In genomic region chr4:155562725-155563399, GRCm38 (mm10) we compare ENCODE assay signal across 8 mouse cellular contexts. TPM values are rescaled to one million over a fixed set of nuclear protein-coding genes. Genes with fewer than 3 reads are reported as not detected.
DNase-seq lines count a peak whose midpoint lies in the region; ATAC-seq and TF ChIP-seq lines count a peak whose summit lies in the region.

No protein-coding gene starts in this region.

- in situ Hi-C loops in CH12.LX (cut with MboI; ENCODE audit: low pct_ligation_motif_present, low pct_unique_long_range_greater_than_20kb, low sequenced_read_pairs), result loop anchor here (10.0 kb wide), 1 partner anchor 48 kb away; no protein-coding TSS in a partner anchor

- no peak for TF ChIP-seq POLR2A in CH12.LX (IDR thresholded peaks at IDR 0.05; ENCODE audit: low read depth, low read length)
- TF ChIP-seq POLR2A in bone marrow macrophage, adult 2 months (IDR thresholded peaks at IDR 0.05; ENCODE audit: borderline replicate concordance, low read depth, low read length), result no peak

- DNase-seq in CH12.LX (ENCODE audit: extremely low read depth), result peak; percentile 27
- DNase-seq in forebrain, embryonic 10.5 days (ENCODE audit: extremely low spot score, low spot score), result peak; percentile 38
- DNase-seq in heart, postnatal 0 days (ENCODE audit: low spot score), result peak; percentile 86
- peak; percentile 62 to 73 for DNase-seq in kidney, postnatal 36 days
- peak; percentile 63 to 64 for DNase-seq in lung, adult 18-20 months
- DNase-seq in ovary, postnatal 10 days (ENCODE audit: low spot score), result peak; percentile 36
- peak; percentile 65 to 69 for DNase-seq in urinary bladder, postnatal 4 days (ENCODE audit: low spot score in 2 of 2)

- dilution Hi-C loops in CH12.LX (cut with MboI; ENCODE audit: extremely low pct_ligation_motif_present, extremely low pct_unique_long_range_greater_than_20kb, low sequenced_read_pairs), result no loop called here

- TF ChIP-seq RAD21 in CH12.LX (IDR thresholded peaks at IDR 0.05; ENCODE audit: low read depth, low read length), result no peak

- ATAC-seq in heart, postnatal 0 days (ENCODE audit: insufficient read depth, low read depth), result peak; percentile 52

- H3K4me1 ChIP-seq in CH12.LX (ENCODE audit: control insufficient read depth in 1 of 2, insufficient read depth in 2 of 2), result peaks cover 21 to 77% of the 10 kb centered on the region in 2 experiments
- peaks cover 59% of the 10 kb centered on the region for H3K4me1 ChIP-seq in bone marrow macrophage, adult 2 months (ENCODE audit: control insufficient read depth, insufficient read depth, low read length)
- peaks cover 49% of the 10 kb centered on the region for H3K4me1 ChIP-seq in forebrain, embryonic 10.5 days
- H3K4me1 ChIP-seq in heart, postnatal 0 days (ENCODE audit: control insufficient read depth, insufficient read depth), result peaks cover 39% of the 10 kb centered on the region

- peaks cover 24 to 43% of the 10 kb centered on the region in 2 experiments for H3K36me3 ChIP-seq in CH12.LX (replicated peaks in 1 of 2; ENCODE audit: control insufficient read depth in 1 of 2, insufficient read depth in 1 of 2, low read length in 1 of 2)
- peaks cover 39% of the 10 kb centered on the region for H3K36me3 ChIP-seq in forebrain, embryonic 10.5 days (replicated peaks)
- H3K36me3 ChIP-seq in heart, postnatal 0 days (replicated peaks; ENCODE audit: control insufficient read depth, insufficient read depth, low read length), result peaks cover 19% of the 10 kb centered on the region

- no peak for TF ChIP-seq EP300 in CH12.LX (IDR thresholded peaks at IDR 0.05; ENCODE audit: low read length)
- peak; percentile 73; the same call in 1 of the 2 replicates for TF ChIP-seq EP300 in heart, postnatal 0 days (IDR thresholded peaks at IDR 0.05; ENCODE audit: low read depth)

- H3K27me3 ChIP-seq in CH12.LX (replicated peaks), result no peaks in the 10 kb centered on the region
- no peaks in the 10 kb centered on the region for H3K27me3 ChIP-seq in forebrain, embryonic 10.5 days (ENCODE audit: poor library complexity, severe bottlenecking)
- H3K27me3 ChIP-seq in heart, postnatal 0 days (ENCODE audit: control insufficient read depth, insufficient read depth, low read length), result no peaks in the 10 kb centered on the region

- peak overlapping the region; percentile 87 for H3K4me2 ChIP-seq in CH12.LX (ENCODE audit: insufficient read depth, low read depth, poor library complexity, severe bottlenecking)
- H3K4me2 ChIP-seq in heart, postnatal 0 days (ENCODE audit: low read depth, low read length), result peak overlapping the region; percentile 90

- H3K4me3 ChIP-seq in CH12.LX (replicated peaks in 1 of 3; ENCODE audit: low read depth in 2 of 3, low read length in 2 of 3, poor library complexity in 1 of 3), result peak overlapping the region; percentile 34 to 58 (median 46)
- peak overlapping the region; percentile 79 for H3K4me3 ChIP-seq in bone marrow macrophage, adult 2 months (ENCODE audit: insufficient read depth, low read length)
- H3K4me3 ChIP-seq in forebrain, embryonic 10.5 days, result peak overlapping the region; percentile 86
- peak overlapping the region; percentile 68 for H3K4me3 ChIP-seq in heart, postnatal 0 days (ENCODE audit: low read depth, low read length)

- no peaks in the 10 kb centered on the region for H3K9me3 ChIP-seq in CH12.LX (replicated peaks; ENCODE audit: low read length)
- H3K9me3 ChIP-seq in forebrain, embryonic 10.5 days, result no peaks in the 10 kb centered on the region
- H3K9me3 ChIP-seq in heart, postnatal 0 days (replicated peaks; ENCODE audit: control insufficient read depth, low read length), result no peaks in the 10 kb centered on the region

- peak overlapping the region; percentile 88 for H3K27ac ChIP-seq in CH12.LX (ENCODE audit: insufficient read depth, low read depth)
- H3K27ac ChIP-seq in bone marrow macrophage, adult 2 months (ENCODE audit: insufficient read depth, low read depth, low read length), result peak overlapping the region; percentile 98
- peak overlapping the region; percentile 92 for H3K27ac ChIP-seq in forebrain, embryonic 10.5 days
- H3K27ac ChIP-seq in heart, postnatal 0 days (ENCODE audit: low read depth), result peak overlapping the region; percentile 94

- H3K79me2 ChIP-seq in CH12.LX (replicated peaks; ENCODE audit: control insufficient read depth, extremely low read depth, insufficient read depth, poor library complexity, severe bottlenecking), result peaks cover 40% of the 10 kb centered on the region

- 7% methylated on average over 19 of the region's 19 CpGs for WGBS in forebrain, embryonic 10.5 days
- WGBS in heart, postnatal 0 days, result 1% methylated on average over 19 of the region's 19 CpGs

- no peak for TF ChIP-seq CTCF in CH12.LX (conservative IDR thresholded peaks at IDR 0.05 in 1 of 2, IDR thresholded peaks at IDR 0.05 in 1 of 2; ENCODE audit: low read depth in 2 of 2, low read length in 2 of 2)
- no peak for TF ChIP-seq CTCF in bone marrow macrophage, adult 2 months (IDR thresholded peaks at IDR 0.05; ENCODE audit: low read depth, low read length)
- TF ChIP-seq CTCF in heart, postnatal 0 days (IDR thresholded peaks at IDR 0.05; ENCODE audit: low read depth), result no peak

- peak overlapping the region; percentile 83 for H3K9ac ChIP-seq in CH12.LX (ENCODE audit: insufficient read depth, low read depth)
- H3K9ac ChIP-seq in heart, postnatal 0 days (replicated peaks; ENCODE audit: low read depth, low read length), result peak overlapping the region; percentile 27

TF ChIP-seq in CH12.LX, 34 proteins besides CTCF, POLR2A, EP300 and RAD21:
- TF ChIP-seq MAX (IDR thresholded peaks at IDR 0.05; ENCODE audit: low read length) (peak; percentile 51; the same call in 1 of the 2 replicates), CHD1 (IDR thresholded peaks at IDR 0.05; ENCODE audit: low read depth, low read length) (0 out of 2 replicates have a peak, but pooled peaks have one; percentile 9), NELFE (IDR thresholded peaks at IDR 0.05; ENCODE audit: low read depth, low read length) (no peak), MYC (IDR thresholded peaks at IDR 0.05; ENCODE audit: low read depth, low read length) (peak; percentile 50; the same call in 1 of the 2 replicates), POLR2AphosphoS2 (IDR thresholded peaks at IDR 0.05; ENCODE audit: low read depth, low read length) (0 out of 2 replicates have a peak, but pooled peaks have one; percentile 37), ZC3H11A (IDR thresholded peaks at IDR 0.05; ENCODE audit: low read depth, low read length) (no peak), KAT2A (IDR thresholded peaks at IDR 0.05; ENCODE audit: insufficient replicate concordance, low read length) (no peak), ZNF384 (IDR thresholded peaks at IDR 0.05; ENCODE audit: low read depth, low read length) (peak; percentile 97), ELF1 (IDR thresholded peaks at IDR 0.05; ENCODE audit: low read depth, low read length) (no peak), USF2 (conservative IDR thresholded peaks at IDR 0.05; ENCODE audit: low read depth, low read length) (no peak), TBP (conservative IDR thresholded peaks at IDR 0.05; ENCODE audit: low read depth, low read length) (0 out of 2 replicates have a peak, but pooled peaks have one; percentile 21)

RNA-seq across cellular contexts. Expression of gene Nadk, which starts 0.7 kb away (rescaled TPM):
- 138 and 162 TPM in 2 replicates for total RNA-seq in CH12.LX (2012; rRNA removed)
- total RNA-seq in CH12.LX (2014; rRNA removed), result 193 and 204 TPM in 2 replicates
- polyA plus RNA-seq in CH12.LX (2012; ENCODE audit: insufficient read length, low read depth), result 199 and 212 TPM in 2 replicates
- polyA plus RNA-seq in bone marrow macrophage, adult 2 months (2012; ENCODE audit: insufficient read depth, insufficient read length, missing spikeins), result 342 and 382 TPM in 2 replicates
- 118 and 122 TPM in 2 replicates for polyA plus RNA-seq in forebrain, embryonic 10.5 days (2016; fragmentation: Nextera tagmentation; extraction: Ambion mirVana)
- total RNA-seq in heart, postnatal 0 days (2014; rRNA removed; ENCODE audit: low replicate concordance), result 48.0 and 52.7 TPM in 2 replicates
- 36.0 and 37.4 TPM in 2 replicates for polyA plus RNA-seq in heart, postnatal 0 days (2015; fragmentation: Nextera tagmentation; extraction: Ambion mirVana)

RNA-seq across cellular contexts. Expression of gene Slc35e2, which starts 38.4 kb away (rescaled TPM):
- total RNA-seq in CH12.LX (2012; rRNA removed), result 14.2 and 14.6 TPM in 2 replicates
- 9.9 and 10.4 TPM in 2 replicates for total RNA-seq in CH12.LX (2014; rRNA removed)
- polyA plus RNA-seq in CH12.LX (2012; ENCODE audit: insufficient read length, low read depth), result 6.2 and 8.2 TPM in 2 replicates
- 11.2 and 11.4 TPM in 2 replicates for polyA plus RNA-seq in bone marrow macrophage, adult 2 months (2012; ENCODE audit: insufficient read depth, insufficient read length, missing spikeins)
- 10.7 and 12.9 TPM in 2 replicates for polyA plus RNA-seq in forebrain, embryonic 10.5 days (2016; fragmentation: Nextera tagmentation; extraction: Ambion mirVana)
- total RNA-seq in heart, postnatal 0 days (2014; rRNA removed; ENCODE audit: low replicate concordance), result 11.8 and 14.4 TPM in 2 replicates
- 3.6 and 4.4 TPM in 2 replicates for polyA plus RNA-seq in heart, postnatal 0 days (2015; fragmentation: Nextera tagmentation; extraction: Ambion mirVana)

Comparison
In these comparisons a context has a peak if more than half of its experiments do, and no peak if none do; other contexts are left out.
1. Peak in every context shown above with its lines: DNase-seq, ATAC-seq, H3K4me3 ChIP-seq and H3K27ac ChIP-seq.
2. DNase-seq: peak in every context shown above with its lines; median percentile 86 in heart, postnatal 0 days; 68 in kidney, postnatal 36 days; 67 in urinary bladder, postnatal 4 days; 64 in lung, adult 18-20 months; 38 in forebrain, embryonic 10.5 days; 36 in ovary, postnatal 10 days; 27 in CH12.LX.